Mouse (Mus musculus) left cerebral cortex, adult 8-10 months (tissue): ENCODE measurements at regions not wholly inside any gene's neighbourhood (a gene's known extent, or its start where the extent isn't known, plus 50 kb on each side); places are given as distances from the start of the nearest gene placed in this dataset.
"Not testable (repeated sequence)": the region's sequence is repeated elsewhere in the genome, so short reads cannot be mapped to it uniquely, and the experiment has no call there.

Source experiments
- DNase-seq, 2 experiments: peaks; one replicate each; pipeline ENCODE4 v3.0.0; 2022; ENCODE audit warnings: low spot score in 2 of 2

GRCm38 (mm10) chr1:161728546-161729206 lies 59.6 kb downstream of the Fasl start:
- no peak for DNase-seq

GRCm38 (mm10) chr1:161727357-161727756 lies 60.9 kb downstream of the Fasl start:
- DNase-seq: not testable (repeated sequence)

- DNase-seq: not testable (repeated sequence)
Observed at GRCm38 (mm10) chr1:161726098-161726497, 62.2 kb downstream of the Fasl start.

GRCm38 (mm10) chr1:161719876-161720275 lies 68.4 kb downstream of the Fasl start:
- no peak for DNase-seq

- DNase-seq: no peak
Observed at GRCm38 (mm10) chr1:161718254-161718653, 70.0 kb downstream of the Fasl start.

- DNase-seq: peak; percentile 24 to 42
Observed at GRCm38 (mm10) chr1:161712918-161713317, 75.4 kb downstream of the Fasl start.

GRCm38 (mm10) chr1:161712283-161712682 lies 76.0 kb downstream of the Fasl start:
- DNase-seq: no peak

GRCm38 (mm10) chr1:161707049-161707448 lies 81.2 kb downstream of the Fasl start:
- DNase-seq: no peak

- DNase-seq: no peak
Observed at GRCm38 (mm10) chr1:161704961-161705360, 83.3 kb downstream of the Fasl start.

- DNase-seq: no peak
Observed at GRCm38 (mm10) chr1:161704527-161704926, 83.8 kb downstream of the Fasl start.

GRCm38 (mm10) chr1:161695886-161696285 lies 92.4 kb downstream of the Fasl start:
- DNase-seq: no peak

- no peak for DNase-seq
Observed at GRCm38 (mm10) chr1:161693768-161694160, 94.5 kb downstream of the Fasl start.

- DNase-seq: no peak
Observed at GRCm38 (mm10) chr1:161692836-161693767, 95.2 kb downstream of the Fasl start.

- DNase-seq: no peak
Observed at GRCm38 (mm10) chr1:161688946-161689345, 99.3 kb downstream of the Fasl start.

- DNase-seq: peak in 1 of 2 experiments; percentile 54
Observed at GRCm38 (mm10) chr1:161687548-161687947, 100.7 kb downstream of the Fasl start.

- no peak for DNase-seq
Observed at GRCm38 (mm10) chr1:161680558-161680957, 107.7 kb downstream of the Fasl start.

GRCm38 (mm10) chr1:161670937-161671336 lies 117.4 kb downstream of the Fasl start:
- no peak for DNase-seq

- no peak for DNase-seq
Observed at GRCm38 (mm10) chr1:161664321-161664720, 124.0 kb downstream of the Fasl start.

- no peak for DNase-seq
Observed at GRCm38 (mm10) chr1:161663351-161663750, 124.9 kb downstream of the Fasl start.

GRCm38 (mm10) chr1:161662241-161662640 lies 126.1 kb downstream of the Fasl start:
- DNase-seq: no peak

- DNase-seq: no peak
Observed at GRCm38 (mm10) chr1:161657511-161657910, 130.8 kb downstream of the Fasl start.

- no peak for DNase-seq
Observed at GRCm38 (mm10) chr1:161649387-161649786, 138.9 kb downstream of the Fasl start.

GRCm38 (mm10) chr1:161632098-161632497 lies 137.6 kb downstream of the Tnfsf18 start:
- DNase-seq: no peak
